Mouse (Mus musculus): Measurements from ENCODE around the gene Eif2s3x.

Gene Eif2s3x

DNA sequence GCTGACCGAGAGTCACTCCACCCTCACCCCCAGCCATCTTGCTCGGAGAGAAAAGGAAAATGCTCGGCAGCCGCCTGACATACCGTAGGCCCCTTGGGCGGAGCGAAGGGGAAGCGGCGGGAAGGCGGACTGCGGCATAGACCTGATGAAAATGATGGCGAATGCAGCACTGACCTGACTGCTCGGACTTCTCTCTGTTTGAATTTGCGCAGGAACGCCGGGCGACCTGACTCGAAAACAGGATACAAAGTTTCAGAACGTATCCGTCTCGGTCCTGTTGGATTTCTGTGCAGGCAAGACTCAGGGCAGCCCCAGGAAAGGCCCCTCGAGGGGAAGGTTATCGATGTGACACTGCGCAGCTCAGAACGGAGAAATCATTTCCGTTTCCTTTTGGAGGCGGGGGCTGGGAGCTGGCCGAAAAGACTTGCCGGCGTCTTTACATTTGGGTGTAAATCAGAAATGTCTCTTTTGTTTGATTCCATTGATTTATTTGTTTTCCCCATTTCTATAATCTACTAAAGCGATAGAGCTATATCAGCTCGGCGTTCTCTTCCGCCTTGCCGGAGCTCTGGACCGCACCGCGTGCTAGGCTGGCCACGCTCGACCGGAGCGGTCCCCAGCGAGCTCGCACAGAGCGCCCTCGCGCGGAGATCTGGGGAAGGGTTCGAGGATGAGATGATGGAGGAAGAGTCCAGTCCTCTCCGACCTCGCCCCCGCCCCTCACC, at the start of gene Eif2s3x:
Eif2s3x (minus strand) TSS at position 266 of the 725 bp plus-strand sequence.
- DNase-seq = peak; percentile 87

DNA sequence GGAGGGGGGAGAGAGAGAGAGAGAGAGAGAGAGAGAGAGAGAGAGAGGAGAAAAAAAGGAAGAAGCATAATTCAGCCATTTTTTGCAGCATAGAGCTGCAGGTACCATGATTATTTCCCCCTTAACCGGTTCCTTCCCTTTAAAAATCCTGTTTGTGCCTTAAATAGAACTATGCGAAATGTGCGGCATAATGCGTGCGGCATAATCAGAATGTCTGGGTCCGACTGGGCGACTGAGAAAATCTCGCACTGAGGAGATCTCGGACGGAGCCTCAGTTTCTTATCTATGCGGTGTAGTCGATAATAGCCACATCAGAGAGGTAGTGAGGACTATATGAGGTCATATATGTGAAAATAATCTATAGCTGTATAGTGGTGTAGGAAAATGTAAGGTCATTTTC, 22.9 kb upstream of the Eif2s3x start:
- peak; percentile 9 for DNase-seq

DNA sequence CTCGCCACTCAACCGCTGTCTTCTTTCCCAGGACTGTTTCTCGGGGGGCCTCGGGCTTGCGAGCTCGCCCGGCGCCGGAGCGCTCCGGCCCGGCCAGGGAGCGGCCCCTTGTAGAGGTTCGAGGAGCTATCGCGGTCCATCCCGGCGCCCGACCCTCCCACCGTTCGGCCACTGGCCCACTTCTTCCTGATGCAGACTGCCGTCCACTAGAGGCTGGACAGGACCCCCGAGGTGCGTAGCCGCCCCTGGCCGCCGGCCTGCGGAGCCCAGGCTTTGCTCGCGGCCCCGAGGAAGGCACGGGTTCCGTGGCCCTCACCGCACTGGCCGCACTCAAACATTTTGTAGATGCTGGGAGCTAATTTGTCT, 22.5 kb upstream of the Eif2s3x start:
- DNase-seq = no peak

DNA sequence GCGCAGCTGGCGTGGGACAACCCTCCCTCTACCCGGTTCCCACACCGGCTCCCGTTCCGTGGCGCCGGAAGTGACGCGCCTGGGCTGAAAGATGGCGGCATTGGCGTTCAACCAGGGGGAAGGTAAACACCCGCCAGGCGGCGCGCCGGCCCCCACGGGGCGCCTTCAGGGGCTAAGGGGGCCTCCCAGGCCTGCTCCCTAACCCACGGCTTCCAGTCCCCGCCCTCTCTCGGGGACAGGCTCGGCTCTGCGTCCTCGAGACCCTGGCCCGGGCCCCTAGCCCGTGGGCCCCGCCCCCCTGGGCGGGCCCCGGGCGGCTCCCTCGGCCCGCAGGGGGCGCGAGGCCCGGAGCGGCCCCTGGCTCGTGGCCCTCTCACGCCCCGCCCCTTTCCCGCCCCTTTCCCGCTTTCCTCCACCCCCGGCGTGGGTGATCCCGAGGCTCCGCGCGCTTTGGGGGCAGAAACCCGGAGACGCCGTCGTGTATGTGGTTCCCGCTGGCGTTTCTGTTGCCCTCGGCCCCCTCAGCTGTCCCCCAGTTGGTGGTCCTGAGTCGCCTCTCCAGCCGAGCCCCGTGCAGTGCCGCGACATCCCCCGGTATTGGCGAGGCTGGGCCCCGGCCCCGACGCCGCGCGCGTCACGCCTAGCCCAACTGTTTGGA, 22.0 kb upstream of the Eif2s3x start, which contains the start of gene Klhl15:
Klhl15 (plus strand) TSS at position 68 of the 658 bp plus-strand sequence.
- DNase-seq = peak; percentile 87

DNA sequence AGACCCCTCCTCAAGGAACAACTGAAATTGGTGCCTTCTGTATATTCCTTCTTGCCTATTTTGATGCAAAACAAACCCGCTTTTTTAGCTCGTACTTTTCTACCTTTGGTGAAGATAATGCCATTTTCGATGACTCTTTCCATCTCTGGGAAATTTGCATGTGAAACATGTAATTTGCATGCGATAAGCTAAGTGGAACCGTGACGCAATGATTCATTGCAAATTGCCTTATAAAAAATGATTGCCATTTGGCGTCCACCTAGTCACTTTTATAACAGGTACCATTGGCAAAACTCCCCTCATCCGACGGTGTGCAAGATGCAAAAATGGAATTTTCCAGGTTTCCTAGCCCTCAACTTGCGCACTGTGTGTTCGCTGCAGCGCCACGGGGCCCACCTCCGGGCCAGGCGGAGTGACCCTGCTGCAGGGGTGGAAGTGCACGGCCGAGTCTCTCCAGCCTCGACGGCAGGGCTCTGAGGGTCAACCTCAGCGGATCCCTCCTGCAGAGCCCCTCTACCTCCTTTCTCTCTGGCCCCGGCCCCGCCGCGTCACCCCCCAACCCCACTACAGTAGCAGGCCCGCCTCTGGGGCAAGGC, 21.4 kb upstream of the Eif2s3x start:
- no peak for DNase-seq

DNA sequence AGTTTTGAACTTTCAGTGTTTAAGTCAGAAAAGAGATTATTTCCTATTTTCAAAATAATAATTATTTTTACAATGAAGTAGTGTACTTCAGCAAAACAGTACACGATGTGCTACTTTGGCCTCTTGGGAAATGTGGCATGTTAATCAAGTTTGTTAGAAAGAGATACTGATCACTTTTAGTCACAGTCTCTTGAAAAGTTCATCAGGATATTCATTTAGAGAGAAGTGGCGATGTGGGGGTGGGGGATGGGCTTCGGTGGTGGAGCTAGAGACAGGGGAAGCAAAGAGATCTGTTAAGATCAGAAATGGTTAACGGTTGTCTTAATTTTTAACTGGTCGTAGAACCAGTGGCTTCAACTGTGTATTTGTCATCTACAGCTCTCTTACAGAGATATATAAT, 20.8 kb upstream of the Eif2s3x start:
- peak; percentile 44 for DNase-seq

DNA sequence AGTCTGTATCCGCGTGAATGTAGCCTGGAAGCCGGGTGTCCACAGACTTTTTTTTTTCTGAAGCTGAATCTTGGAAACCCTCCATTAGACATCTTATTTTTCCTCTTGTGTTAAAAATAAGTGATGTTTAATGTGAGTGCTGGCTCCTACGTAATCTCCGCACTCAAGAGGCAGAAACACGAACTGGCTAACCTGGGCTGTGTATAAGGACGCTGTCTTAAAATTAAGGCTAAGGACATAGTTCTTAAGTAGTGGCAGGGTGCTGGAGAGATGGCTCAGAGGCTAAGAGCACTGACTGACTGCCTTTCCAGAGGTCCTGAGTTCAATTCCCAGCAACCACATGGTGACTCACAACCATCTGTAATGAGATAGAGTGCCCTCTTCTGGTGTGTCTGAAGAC, 722 bp upstream of the Eif2s3x start:
- DNase-seq = no peak

DNA sequence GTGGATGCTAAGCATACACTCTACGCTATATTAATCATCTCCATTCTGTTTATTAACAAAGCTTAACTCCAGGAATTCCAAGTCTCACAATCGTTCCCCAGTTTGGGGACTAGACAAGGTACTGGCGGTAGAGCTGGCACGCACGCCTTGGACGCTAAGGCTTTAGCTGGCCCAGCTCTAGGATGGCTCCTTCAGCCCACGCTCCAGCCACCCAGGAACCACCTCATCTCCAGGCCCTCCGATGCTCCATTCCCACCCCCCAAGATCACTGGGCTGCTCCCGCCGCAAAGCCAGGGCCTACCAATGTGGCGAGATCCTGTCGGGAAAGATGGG, 432 bp downstream of the Eif2s3x start:
- no peak for DNase-seq

DNA sequence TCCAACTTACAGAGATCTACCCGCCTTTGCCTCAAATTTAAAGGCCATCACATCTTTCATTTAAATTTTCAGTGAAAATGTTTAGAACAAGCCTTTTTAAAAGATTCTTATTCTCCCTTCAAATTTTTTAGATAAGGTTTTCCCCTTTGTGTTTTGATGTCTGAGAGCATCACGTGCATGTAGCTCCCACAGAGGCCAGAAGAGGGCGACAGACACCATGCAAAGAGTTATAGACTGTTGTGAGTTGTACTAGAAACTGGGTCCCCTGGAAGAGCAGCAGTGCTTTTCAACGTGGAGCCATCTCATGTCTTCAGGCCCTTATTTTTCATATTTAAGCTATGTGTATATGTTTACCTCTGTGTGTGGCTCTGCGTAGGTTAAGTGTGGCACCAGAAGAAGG, 14.9 kb downstream of the Eif2s3x start:
- peak; percentile 61 for DNase-seq

DNA sequence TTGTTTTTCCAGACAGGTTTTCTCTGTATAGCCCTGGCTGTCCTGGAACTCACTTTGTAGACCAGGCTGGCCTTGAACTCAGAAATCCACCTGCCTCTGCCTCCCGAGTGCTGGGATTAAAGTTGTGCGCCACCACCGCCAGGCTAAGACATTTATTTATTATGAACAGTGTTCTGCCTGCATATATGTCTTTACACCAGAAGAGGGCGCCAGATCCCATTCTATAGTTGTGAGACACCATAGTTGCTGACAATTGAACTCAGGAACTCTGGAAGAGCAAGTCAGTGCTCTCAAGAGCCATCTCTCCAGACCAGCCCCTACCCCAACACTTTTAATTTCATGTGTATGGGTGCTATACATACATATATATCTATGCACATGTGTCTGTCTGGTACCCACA, 18.8 kb downstream of the Eif2s3x start:
- DNase-seq = peak; percentile 38

DNA sequence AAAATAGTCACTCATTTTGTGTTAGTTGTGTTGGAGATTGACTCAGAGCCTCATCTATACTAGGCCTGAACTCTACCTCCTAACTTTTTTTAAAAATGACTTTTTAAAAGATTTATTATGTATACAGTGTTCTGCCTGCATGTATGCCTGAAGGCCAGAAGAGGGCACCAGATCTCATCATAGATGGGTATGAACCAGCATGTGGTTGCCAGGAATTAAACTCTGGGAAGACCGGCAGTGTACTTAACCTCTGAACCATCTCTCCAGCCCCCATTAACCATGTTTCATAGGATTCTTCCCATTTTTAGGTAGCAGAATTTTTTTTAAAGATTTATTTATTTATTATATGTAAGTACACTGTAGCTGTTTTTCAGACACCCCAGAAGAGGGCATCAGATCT, 27.5 kb downstream of the Eif2s3x start:
- no peak for DNase-seq

DNA sequence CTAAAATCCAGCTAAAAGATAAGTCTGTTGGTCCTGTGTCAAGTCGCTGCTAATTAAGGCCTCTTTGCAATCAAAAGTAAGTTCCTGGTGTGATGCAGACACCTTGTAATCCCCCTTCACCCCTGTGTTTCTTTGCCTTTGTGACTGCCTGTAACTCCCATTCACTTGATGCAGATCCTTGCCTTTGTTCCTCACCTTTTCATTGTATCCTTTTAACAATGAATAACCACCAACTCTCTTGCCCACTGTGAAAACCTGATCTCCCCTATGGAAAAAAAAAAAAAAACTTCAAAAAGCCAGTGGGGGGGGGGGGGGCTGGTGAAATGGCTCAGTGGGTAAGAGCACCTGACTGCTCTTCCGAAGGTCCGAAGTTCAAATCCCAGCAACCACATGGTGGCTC, 28.8 kb downstream of the Eif2s3x start:
- DNase-seq = no peak

DNA sequence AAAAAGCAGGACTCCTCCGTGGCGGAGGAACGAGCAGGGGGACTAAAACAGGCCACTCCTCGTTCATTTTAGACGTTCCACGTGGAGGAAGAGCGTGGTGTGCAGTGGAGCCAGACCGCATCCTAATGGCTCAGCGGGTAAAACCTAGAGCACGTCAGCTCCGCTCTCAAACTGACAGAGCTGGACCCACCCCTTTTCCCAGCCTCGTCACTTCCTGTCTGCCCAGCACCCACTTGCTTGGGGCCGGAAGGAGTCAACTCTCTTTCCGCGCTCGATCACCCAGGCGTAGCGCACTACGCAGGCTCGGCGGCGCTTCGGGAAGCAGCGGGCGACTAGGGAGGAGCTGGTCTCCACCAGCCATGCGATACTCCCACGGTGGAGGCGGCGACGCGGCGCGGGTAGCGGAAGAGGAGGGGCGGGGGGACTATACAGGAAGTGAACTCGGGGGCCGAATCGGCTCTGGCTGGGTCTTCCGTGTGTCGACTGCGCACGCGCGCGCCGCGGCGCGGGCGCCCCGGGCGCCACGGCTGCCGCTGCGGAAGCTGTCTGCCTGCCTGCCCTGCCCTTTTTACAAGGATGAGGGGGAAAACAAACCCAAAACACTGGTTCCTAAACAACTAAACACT, 34.8 kb downstream of the Eif2s3x start:
- DNase-seq = peak; percentile 90

DNA sequence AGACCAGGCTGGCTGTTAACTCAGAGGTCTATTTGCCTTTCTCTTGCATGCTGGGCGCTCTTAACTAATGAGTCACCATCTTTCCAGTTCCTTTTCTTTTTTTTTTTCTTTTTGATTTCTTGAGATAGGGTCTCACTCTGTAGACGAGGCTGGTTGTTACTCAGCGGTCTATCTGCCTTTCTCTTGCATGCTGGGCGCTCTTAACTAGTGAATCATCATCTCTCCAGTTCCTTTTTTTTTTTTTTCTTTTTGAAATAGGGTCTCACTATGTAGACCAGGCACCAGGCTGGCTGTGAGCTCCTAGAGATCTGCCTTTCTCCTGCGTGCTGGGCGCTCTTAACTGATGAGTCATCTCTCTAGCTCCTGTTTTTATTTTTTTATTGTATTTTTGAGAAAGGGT, 43.3 kb downstream of the Eif2s3x start:
- DNase-seq = no peak

DNA sequence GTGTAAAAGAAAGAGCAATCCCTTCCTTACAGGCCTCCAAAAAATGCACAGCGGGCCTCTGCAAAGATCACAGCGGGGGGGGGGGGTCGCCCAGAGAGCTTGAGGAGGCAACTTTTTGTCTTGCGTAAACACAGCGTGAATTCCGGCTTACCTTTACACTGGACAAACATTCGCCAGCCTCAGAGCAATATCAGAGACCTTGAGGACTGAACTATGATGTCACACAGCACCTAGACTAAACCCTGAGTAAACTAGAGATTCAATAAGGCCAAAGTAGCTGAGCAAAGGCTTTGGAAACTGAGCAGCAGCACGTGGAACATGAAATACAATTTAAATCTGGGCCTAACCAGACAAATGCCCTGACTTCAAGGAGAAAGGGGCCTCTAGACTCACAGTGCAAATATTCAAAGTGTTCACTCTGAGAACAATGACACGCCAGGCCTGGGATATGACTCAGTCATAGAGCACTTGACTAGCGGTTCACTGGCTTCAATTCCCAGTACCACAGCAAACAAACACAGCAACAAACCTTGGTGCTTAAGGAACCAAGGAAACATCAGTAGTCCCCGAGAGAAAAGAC, 60.3 kb downstream of the Eif2s3x start:
- no peak for DNase-seq

DNA sequence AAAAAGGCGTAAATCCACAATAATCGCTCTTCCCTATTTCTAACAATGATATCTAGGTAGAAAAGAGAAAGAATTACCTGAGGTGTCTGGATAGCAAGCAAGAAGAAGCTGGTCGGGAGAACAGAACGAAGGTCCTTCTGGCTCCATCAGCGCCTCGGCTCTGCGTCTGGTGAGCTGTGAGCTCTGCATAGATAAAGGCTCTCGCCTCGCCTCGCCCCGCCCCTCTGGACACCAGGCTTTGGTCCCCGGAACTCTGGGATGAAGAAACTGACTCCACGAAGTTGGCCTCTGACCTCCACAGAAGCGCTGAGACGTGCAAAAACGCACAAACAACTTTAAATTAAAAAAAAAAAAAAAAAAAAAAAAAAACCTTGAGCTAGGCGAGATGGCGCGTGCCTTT, 62.2 kb downstream of the Eif2s3x start:
- no peak for DNase-seq

DNA sequence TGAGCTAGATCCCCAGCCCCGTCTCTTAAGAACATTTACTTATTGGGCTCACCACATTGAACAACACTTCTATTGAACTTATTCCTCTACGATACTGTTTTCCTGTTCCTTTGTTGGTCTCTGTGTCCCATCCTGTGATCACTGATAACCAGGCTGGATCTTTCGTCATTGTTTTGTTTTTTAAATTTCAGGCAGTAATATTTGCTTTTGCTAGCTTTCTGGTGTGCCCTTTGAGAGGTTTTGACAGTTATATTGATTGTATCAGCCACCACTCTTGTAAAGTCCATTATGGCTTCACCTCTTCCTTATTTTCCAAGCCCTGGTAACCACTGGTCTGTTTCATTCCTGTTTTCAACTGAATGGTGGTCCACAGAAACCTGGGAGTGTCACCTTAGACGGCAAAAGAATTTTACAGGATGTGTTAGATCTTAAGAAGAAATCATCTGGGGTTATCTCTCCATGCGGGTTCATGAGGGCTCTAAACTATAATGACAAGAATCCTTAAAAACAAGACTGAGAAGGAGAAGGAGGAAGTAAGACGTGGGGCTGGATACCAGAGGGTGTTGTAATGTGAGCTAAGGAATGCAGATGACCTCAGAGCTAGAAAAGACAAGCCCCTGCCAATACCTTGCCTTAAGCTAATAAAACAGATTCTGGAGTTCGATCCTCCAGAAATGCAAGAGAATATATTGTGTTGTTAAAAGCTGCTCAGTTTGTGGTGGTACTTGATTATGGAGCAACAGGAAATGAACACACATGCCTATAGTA, 70.5 kb downstream of the Eif2s3x start:
- DNase-seq = no peak

DNA sequence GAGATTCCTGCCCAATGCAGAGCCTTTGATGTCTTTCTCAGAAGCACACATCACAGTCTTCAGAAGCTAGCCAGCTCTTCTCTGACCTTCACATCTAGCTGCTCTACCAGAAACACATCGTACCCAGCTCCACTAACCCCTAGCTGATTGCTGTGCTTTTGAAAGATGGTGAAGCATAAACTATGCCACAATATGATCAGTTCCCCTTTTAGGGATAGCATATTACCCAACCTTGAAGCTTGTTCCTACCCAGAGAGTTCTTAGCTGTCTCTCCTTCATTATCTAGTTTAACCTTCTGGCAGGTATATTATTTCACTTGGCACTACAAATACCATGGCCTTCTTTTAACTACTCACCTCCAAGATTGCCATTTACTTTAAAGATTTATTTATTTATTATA, 72.6 kb downstream of the Eif2s3x start:
- no peak for DNase-seq
